Mouse (Mus musculus) layer of hippocampus, adult 11-12 months (tissue): ENCODE data around the gene Dnaja2.

ENCODE experiments used
- DNase-seq: peaks from one replicate; pipeline ENCODE4 v3.0.0; 2022; ENCODE audit warnings: low spot score

Gene Dnaja2

GRCm38 (mm10) chr8:85500955-85501685 is 54.0 kb downstream of the Dnaja2 start:
- DNase-seq, result peak; percentile 71

DNA sequence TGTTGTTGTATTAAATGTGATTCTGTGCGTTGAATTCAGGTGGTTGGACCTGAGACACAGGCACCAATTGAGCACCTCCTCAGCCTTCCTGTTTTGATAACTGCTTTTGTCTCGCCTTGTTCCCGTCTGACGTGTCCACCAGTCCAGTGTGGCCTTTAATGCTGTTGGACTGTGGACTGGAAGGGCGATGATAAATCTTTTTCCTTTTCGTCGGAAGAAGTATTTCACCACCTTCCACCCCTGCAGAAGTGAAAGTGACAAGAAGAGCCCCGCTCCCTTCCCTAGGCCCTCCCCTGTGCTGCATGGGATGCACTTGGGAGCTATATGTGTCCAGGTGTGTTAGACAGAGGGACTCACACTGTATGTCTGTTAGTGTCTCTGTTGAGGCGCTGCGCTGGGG is 54.7 kb downstream of the Dnaja2 start:
- no peak for DNase-seq

DNA sequence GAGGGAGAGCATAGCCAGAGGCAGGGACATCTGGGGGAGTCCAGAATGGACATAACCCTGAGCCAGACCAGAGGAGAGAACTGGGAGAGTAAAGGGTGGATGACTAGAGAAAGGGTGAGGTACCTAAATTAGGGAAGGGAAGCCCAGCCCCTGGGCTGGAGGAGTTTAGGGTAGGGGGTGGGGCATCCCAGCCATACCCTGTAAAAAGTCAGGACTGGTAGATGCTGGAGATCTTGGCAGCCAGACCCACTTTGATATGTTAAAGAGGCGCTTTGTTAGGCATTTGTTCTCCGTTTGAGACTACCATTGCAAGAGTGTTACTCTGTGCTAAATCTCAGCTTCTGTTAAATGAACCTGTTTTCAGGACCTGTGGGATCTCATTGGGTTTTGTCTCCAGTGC is 56.6 kb downstream of the Dnaja2 start:
- no peak for DNase-seq

DNA sequence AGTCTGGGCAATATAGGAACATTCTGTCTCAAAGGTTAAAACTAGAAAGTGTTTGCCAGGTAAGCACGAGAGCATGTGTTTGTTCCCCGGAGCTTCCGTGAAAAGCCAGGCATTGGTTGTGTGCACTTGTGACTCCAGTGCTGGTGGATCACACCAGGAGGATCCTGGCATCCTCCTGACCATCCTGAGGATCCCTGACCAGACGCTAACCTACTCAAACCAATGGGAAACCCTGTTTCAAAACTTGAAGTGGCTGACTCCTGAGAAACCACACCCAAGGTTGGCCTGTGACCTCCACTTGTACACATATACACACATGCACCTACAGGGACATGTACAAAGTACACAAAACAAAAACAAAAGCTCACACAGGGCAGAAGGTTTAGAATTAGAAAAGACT is 58.4 kb downstream of the Dnaja2 start:
- no peak for DNase-seq

DNA sequence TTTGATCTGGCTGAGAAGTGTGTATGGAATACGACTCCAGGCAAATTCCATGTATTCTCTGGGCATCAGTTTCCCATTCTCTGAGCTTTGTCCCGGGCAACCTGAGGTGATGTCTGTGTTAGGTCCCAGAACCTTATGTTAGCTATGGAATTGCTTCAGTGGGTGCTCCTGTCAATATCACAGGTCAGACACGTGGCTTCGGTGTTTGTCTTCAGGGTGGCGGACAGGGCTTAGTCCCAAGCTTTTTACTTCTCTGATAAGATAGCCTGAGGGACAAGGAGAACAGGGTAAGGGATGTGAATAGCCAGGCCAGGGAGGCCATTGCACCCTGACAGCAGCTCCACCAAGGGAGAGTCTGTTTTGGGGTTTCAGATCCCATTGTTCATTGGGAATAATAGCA is 59.0 kb downstream of the Dnaja2 start:
- no peak for DNase-seq

DNA sequence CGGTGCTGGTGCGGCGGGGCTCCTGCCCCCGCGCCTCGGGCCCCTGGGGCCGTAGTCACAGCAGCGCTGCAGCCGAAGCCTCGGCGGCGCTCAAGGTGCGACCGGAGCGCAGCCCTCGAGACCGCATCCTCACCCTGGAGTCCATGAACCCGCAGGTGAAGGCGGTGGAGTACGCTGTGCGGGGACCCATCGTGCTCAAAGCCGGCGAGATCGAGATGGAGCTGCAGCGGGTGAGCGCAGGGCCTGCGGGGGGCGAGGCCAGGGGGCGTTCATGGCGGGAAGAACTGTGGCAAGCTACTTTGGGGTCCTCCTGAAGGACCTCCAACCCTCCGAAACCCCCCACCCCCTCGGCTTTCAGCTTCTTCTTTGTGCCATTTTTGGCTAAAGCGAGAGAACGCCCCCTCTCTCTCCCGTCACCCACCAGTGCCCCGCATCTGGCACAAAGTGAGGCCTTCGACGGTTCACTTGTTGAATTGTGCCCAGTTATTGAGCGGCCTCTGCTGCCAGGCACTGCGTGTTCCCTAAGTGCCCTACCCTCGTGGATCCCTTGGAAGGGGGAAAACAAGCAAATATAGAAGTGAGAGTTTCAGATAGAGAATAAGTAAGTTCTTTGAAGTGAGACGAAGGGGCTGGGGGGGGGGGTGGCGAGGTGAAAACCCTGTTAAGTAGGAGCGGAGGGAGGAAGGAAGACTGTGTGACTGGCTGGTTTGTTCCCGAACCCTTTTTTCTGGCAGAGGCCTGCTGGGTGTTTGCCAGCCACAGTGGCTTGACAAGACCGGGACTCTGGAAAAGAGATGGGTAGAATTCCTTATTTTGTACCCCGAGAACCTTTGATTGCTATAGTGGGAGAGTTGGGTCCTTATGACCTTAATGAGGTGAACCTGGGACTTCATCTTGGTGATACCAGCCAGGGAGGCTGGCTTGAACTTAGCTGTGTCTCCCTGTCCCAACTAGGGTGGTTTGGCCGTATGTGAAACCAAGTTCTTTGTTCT is 61.9 kb downstream of the Dnaja2 start:
- peak; percentile 64 for DNase-seq

GRCm38 (mm10) chr8:85492125-85492875 is 62.8 kb downstream of the Dnaja2 start, which contains the start of gene Gpt2:
Gene Gpt2 (plus strand): TSS chr8:85492576.
- DNase-seq, result peak; percentile 96

GRCm38 (mm10) chr8:85489546-85489945 is 65.6 kb downstream of the Dnaja2 start:
- no peak for DNase-seq

- no peak for DNase-seq
Observed at GRCm38 (mm10) chr8:85488631-85489030, 66.5 kb downstream of the Dnaja2 start.

DNA sequence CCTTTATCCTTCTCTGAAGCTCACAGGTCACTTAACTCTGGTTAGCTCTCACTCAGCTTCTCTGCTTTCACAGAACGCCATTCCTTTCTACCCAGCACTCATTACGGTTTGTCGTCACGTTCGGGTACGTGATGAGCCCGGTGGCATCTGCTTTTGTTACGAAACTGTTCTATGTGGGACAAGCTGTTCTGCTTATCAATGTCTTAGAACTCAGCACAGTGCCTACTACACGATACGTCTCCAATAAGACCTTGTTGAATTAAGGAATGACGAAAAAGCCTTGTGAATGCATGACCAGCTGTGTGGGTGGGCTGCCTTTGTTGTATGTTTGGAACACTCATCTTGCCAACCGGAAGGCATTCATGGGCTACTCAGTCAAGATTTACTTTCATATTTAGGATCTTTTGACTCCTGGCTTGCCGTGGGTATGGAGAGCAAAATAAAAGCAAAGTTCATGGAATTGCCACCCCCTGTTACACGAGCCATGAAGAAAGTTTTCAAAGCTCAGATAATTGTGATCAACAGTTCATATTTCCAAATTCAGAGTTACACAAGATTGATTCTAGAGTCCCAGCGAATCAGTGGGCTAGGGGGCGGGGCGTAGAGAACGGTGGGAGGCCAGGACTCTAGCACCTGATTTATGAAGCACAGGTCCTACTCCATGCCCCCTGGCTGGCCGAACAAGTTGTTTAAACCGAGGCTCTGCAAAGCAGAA is 67.1 kb downstream of the Dnaja2 start:
- no peak for DNase-seq
